Mouse (Mus musculus) layer of hippocampus, postnatal 36 days (tissue): ENCODE measurements around the gene Nwd1. TPM values are rescaled to one million over a fixed set of nuclear protein-coding genes. Genes with fewer than 3 reads are reported as not detected.

ENCODE experiments used
- DNase-seq, 2 experiments: peaks; one replicate each; pipeline ENCODE4 v3.0.0; 2022
- total RNA-seq, 2 experiments: library from RNA; stranded (reverse); gene quantifications; 2 replicates each; pipeline ENCODE4 v1.2.3; 2021

Nwd1 gene
- total RNA-seq, 2 experiments from 2014 or later, result 47.1 to 57.8 TPM

DNA sequence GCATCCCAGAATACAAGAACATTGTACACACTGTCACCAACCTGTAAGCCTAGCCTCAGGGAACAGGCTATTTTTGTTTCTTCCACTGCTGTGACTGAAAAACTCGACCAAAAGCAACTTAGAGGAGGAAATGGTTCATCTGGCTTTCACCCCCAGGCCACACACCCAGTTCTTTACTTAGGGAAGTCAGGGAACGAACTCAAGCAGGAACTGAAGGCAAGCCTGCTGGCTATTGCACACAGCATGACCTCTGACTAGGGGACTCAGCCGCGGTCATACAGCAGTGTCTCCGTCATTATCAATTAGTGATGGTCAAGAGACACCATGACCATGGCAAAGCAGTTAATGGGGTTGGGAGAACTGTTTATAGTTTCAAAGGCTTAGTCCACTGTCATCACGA is 66.1 kb downstream of the Nwd1 start:
- DNase-seq, result no peak

DNA sequence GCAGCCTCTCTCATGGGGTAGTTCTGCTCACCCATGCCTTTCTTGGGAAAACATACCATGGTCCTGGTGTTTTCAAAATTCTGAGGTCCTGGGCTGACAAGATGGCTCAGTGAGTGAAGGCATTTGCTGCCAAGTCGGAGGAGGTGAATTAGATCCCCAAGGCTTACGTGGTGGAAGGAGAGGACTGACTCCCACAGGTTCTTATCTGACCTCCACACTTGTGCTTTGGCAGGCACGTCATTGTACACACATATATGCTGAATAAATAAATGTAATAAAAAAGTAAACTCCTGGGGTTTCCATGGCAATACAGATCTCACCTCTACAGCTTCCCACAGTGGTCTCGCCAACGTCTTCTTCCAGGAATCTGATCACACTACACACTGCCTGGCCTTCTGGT is 70.1 kb downstream of the Nwd1 start:
- no peak for DNase-seq

DNA sequence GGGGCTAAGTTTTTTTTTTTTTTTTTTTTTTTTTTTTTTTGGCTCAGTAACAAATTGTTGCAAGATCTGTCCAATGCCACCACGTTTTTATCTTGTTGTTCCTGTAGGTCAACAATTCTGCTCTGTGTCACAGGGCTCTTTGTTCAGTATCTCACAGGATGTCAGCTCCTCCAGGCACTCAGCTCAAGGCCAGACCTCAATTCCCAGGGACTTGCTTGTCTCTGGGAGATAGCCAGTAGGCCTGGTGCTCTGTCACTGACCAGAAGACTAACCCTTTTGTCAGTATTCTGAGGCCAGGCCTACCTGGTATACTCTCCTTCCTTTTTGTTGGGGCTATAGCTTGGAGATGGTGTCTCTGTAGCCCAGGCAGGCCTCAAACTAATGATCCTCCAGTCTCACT is 74.0 kb downstream of the Nwd1 start:
- DNase-seq, result no peak

DNA sequence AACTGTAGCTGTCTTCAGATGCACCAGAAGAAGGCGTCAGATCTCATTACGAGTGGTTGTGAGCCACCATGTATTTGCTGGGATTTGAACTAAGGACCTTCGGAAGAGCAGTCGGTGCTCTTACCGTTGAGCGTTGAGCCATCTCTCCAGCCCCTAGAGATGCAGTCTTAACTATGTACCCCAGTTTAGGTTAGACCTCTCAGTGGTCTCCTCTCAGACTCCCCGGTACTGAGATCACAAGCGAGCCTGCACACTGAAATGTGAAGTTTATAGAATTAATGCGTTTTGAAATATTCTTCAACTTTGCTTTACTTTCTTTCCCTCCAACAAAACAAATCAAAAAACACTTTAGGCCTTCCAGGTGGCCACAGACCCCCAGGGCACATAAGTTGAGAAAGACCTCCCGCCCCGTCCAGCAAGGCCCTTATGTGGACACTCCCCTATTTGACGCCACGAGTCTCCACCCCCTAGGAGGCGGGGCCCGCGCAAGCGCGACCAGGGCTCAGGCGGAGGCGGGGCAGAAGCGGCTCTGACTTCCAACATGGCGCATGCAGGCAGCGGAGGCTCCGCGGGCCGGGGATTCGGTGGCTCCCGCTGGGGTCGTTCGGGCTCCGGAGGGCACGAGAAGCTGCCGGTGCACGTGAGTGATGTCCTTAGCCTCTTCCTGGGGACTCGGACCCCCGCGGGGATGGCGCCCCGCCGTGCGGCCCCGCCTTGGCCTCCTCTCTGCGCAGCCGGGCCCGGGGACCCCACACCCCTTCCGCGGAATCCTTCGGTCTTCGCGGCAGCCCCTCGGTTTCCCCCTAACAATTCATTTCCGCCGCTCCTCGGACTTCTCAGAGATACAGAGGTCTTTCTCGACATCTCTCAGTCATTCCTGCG is 76.5 kb downstream of the Nwd1 start, which contains the start of gene Sin3b:
Sin3b (plus strand) TSS at position 517 of the 882 bp plus-strand sequence.
- DNase-seq, result peak; percentile 93 to 94

DNA sequence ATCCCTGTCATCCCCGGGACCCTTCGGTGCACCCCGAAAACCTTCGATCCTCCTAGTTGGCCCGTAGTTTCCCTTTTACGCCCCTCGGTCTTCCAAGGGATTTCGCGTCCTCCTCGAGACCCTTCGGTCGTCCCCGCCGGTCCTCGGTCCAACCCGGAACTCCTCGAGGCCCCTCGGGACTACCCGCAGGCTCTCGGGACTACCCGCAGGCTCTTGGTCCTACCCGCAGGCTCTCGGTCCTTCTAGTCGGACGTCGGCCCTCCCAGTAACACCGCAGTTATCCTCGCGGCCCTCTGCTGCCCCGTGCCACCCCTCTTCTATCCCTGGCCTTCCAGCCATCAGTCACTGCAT is 77.1 kb downstream of the Nwd1 start:
- DNase-seq, result no peak

DNA sequence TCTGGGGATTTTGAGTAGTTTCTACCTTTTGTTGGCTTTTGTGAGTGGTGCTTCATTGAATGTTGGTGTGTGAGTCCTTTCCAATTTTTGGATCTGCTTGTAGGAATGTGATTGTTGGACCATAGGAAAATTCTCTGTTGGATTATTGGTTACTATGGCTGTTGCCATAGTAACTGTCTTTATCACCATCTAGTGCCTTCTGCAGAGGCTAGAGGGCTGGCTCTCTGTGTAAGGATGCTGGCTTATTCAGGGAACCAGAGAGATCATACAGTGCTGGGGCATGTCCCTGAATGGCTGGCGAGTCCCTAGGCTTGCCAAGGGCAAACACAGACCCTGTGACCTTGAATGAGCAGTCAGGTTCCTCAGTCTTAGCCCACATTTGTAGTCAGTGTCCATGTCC is 82.1 kb downstream of the Nwd1 start:
- DNase-seq, result peak in 1 of 2 experiments; percentile 9

DNA sequence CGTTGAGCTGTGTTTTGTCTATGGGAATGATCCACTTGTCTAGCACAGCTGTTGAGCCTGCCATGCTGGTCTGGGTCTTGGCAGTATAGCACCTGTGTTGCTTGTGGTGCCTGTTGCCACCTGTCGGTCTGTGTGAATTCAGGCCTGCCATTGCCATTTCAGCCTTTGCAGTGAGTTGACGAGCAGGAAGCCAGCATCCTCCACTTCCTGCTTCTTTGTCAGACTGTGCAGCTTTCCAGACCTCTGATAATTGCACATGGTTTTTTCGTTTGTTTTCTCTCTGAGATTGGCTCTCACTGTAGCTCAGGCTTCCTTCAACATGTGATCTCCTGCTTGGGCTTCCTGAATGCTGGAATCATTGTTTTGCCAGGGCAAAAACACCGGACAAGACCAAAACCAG is 88.5 kb downstream of the Nwd1 start:
- DNase-seq, result no peak

DNA sequence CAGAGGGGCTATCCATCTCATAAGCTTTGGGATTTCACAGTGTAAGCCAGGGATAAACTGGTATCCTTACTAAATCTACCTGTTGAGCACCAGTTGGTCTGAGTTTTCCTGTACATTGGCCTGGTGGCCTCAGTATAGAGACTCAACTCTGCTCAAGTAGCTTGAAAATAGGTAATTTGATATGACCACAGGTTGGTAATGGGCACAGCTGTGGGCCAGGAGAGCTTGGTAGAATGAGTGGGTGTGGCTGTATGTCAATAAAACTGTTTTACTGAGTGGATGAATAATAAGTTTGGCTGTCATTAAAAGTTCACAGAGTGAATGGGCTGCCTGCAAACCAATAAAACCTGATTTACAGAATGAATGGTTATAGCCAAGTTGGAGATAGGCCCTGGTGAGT is 90.4 kb downstream of the Nwd1 start:
- no peak for DNase-seq

DNA sequence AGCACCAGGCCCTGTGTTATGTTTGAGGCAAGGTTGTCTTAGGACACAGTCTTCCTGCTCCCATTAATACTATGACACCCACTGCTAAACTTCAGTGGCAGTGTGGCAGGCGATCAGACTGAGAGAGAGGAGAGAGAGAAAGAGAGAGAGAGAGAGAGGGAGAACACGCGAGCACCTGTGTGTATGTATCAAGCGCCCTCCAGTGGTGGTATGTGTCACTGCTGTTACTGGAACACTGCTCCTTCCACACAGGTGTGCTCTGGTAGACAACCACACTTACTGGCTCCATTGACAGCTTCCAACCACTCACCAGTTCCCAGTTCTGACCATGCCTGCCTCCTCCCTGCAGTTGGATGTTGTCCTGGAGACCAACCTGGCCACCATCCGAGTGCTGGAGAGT is 99.5 kb downstream of the Nwd1 start:
- DNase-seq, result peak in 1 of 2 experiments; percentile 39

DNA sequence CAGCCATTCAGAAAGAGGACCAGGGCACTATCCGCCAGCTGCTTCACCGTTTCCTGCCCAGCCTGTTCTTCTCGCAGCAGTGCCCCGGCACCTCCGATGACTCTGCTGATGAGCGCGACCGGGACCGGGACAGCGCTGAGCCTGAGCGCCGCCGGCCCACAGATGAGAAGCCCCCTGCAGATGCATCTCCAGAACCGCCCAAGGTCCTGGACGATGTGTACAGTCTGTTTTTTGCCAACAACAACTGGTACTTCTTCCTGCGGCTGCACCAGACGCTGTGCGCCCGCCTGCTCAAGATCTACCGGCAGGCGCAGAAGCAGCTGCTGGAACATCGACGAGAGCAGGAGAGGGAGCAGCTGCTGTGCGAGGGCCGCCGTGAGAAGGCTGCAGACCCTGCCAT is 103.3 kb downstream of the Nwd1 start:
- DNase-seq, result peak in 1 of 2 experiments; percentile 2

DNA sequence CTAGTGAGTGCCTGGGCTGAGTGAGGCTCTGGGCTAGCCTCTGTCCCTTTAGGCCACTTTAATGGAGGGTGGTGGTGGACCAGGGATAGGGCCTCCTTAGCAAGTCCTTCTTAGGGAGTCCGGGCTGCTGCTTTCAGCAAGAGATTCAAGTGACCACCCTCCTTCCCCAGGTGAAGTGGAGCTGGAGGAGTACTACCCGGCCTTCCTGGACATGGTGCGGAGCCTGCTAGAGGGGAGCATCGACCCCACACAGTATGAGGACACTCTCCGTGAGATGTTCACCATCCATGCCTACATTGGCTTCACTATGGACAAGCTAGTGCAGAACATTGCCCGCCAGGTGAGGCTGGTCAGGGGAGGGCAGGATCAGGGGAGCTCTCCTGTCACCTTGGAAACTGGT is 103.8 kb downstream of the Nwd1 start:
- peak in 1 of 2 experiments; percentile 3 for DNase-seq

DNA sequence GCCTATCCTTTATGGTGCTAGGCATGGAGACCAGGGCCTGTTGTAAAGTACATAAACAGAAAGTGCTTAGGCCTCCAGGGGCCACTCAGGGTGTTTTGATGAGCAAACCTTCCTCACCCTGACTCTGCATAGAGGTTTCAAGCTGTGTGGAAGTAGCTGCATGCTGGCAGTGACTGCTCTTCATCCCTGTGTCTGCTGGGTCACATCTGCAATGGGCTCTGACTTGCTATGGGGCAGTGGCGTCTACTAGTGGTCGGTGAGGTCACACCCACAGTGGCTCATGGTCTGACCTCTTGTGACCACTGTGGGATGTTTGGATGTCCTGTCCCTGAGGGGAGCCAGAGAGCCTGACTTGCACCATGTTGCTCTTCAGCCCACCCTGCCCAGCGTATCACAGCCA is 104.6 kb downstream of the Nwd1 start:
- DNase-seq, result peak in 1 of 2 experiments; percentile 1

DNA sequence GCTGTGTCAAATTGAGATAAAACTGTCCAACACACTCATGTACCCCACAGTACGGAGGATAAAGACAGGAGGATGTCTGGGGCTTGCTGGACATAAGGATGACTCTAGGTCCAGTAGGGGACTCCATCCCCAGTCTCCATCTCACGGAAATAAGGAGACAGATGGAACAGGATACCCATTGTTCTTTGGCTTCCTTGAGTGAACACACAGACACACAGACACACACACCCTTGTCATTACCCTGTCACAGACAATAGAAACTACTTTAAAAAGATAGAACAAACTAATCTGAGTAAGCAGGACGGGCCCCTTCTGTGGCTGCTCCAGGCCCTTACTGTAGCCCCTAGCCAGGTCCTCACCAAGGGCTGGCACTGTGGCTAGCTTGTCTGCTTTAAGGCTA is 105.8 kb downstream of the Nwd1 start:
- DNase-seq, result no peak

DNA sequence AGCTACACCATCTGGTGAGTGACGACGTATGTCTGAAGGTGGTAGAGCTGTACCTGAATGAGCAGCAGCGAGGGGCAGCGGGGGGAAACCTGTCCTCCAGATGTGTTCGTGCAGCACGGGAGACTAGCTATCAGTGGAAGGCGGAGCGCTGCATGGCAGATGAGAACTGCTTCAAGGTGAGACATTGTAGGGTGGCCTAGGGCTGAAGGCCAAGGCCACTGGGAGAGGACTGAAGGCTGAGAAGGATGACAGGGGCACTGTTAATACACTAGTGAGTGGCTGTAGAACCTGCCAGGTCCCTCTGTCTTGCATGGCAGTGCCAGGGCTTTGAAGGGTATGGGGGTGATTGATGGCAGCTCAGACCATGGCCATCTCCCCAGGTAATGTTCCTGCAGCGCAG is 106.7 kb downstream of the Nwd1 start:
- peak in 1 of 2 experiments; percentile 0 for DNase-seq

DNA sequence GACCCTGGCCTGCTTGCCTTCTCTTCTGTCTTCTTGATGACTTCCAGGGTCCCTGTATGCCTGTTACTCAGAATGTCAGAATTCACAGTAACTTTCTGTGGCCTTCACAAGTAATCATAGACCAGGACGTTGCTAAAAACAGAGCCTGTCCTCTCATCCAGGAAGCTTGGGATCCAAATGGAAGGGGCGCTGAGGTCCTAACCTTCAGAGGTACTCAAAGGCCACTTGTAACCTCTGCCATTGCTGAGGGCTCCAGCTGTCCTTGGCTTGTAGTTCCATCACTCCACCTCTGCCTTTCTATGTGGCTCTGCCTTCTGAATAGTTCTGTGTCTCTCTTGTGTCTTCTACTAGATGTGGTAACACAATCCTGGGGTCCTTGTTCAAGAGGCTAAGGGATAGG is 107.3 kb downstream of the Nwd1 start:
- peak in 1 of 2 experiments; percentile 0 for DNase-seq

DNA sequence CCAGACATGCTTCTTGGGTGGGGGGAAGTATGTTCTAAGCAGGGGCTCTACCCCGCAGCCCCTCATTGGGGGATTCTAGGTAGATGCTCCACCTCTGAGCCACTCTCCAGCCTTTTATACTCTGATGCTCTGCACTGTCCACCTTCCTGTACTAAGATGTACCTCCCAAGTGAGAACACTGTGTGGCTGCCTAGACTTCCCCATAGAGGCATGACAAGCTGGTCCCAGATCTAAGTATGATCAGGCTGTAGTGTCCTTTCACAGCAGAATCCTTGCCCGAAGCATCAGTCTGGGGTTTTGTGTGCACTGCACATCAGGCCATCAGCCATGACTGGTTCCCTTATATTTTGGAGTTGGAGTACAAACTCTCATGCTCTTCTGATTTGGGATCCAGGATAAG is 109.5 kb downstream of the Nwd1 start:
- no peak for DNase-seq

DNA sequence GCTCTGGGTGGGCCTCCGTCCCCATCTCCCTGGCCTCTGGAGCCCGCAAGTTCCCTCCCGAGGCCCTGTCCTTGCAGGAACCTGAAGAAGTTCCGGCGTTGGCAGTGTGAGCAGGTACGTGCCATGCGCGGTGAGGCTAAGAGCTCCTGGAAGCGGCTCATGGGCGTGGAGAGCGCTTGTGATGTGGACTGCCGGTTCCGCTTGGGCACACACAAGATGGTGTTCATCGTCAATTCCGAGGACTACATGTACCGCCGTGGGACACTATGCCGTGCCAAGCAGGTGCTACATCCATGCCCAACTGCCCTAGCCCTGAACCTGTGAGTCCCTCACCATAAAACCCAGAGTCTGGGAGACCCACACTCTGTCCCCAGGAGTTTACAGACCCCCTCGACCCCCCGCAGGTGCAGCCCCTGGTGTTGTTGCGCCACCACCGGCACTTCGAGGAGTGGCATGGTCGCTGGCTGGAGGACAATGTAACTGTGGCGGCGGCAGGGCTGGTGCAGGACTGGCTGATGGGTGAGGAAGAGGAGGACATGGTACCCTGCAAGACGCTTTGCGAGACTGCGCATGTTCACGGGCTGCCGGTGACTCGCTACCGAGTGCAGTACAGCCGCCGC is 110.4 kb downstream of the Nwd1 start:
- no peak for DNase-seq

DNA sequence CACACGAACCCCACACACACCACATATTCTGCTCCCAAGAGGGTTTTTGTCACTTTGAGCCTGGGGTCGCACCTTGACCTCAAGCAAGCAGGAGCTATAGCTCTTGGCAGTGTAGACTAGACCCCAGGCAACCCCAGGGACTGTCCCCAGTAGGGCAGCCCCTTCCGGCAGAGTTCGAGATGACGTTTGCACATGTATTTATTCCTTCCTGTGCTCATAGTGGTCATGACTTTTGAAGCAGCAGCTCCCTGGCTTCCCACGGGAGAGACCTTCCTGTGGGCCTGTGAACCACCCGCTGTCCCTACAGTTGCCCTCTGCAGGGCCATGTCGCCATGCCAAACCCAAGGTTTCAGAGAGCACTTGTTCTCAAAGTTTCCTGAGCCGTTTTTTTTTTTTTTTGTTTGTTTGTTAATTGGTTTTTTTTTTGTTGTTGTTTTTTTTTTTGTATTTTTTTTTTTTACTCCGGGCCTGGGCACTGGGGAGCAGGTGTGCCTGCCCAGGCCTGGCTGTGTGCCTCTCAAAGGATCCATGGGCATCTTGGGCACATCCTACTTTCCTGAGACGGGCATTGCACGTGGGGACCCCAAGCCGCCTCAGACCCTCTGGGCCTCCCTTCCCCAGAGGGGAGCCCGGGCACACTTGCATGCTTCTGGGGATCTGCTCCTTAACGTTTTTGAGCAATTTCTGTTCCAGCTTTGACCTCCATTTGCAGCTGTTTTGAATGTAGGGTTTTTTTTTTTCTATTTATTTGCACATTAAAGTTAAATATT is 111.1 kb downstream of the Nwd1 start:
- DNase-seq, result no peak

DNA sequence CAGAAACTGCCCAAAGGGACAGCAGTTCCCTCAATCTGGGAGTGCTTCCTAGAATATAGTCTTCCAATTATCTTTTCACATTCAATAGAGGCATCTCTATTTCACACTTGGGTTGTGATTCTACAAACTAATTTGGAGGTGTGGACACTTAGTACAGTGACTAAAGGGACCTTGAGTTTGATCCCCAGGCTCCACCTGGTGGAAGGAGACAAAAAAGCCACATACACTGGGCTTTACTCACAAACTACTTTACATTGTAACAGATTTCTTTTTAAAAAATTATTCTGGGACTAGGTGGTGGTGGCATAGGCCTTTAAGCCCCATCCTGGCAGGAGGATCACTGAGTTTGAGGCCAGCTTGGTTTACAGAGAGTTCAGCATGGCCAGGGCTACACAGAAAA is 111.8 kb downstream of the Nwd1 start:
- DNase-seq, result no peak

DNA sequence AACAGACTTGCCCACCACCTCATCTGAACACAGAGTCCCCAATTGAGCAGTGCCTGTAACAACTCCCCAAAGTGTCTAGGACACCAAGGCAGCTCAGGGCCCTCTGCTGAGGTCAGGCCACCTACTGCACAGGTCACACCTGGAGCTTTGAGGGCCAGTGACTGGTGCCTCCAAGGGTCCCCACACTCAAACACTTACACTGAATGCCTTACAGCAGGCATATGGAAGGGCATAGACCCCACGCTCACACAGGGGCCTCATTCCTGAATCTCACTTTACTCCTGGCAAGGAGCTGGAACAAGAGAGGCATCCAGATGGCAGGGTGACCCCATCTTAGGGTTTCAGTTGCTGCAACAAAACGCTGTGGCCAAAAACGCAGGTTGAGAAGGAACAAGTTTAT is 113.7 kb downstream of the Nwd1 start:
- DNase-seq, result no peak

DNA sequence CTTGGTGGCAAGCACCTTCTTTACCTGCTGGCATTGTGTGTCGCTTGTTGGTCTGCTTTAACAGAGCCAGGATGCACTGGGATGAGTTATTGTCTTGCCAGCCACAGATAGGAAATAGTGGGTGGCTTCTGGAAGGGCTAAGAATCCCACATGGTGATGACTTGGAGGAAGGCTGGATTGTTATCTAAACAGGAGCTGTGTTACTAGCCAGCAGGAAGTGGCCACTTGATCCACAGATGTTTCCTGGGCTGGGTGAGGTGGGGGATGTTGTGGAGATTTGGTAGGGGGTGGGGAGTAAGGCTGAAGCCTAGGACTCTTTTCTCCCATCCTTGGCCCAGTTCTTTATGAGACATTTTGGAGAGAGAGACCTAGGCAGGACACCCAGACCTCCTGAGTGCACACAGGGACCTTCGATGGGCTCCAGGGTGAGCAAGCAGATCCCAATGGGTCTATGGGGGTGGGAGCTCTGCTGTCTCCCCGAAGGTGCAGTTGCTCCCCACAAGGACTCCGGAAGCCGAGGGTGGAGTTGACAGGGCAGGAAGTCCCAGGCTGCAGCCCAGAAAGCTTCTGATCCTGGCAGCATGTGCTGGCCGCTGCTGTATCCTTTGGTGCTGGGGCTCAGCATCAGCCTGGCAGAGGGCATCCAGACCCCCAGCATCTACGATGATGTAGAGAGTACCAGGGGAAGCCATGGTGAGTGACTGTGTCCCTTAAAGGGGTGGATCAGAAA is 115.0 kb downstream of the Nwd1 start, which contains the start of gene F2rl3:
F2rl3 (plus strand) TSS at position 559 of the 730 bp plus-strand sequence.
- no peak for DNase-seq

DNA sequence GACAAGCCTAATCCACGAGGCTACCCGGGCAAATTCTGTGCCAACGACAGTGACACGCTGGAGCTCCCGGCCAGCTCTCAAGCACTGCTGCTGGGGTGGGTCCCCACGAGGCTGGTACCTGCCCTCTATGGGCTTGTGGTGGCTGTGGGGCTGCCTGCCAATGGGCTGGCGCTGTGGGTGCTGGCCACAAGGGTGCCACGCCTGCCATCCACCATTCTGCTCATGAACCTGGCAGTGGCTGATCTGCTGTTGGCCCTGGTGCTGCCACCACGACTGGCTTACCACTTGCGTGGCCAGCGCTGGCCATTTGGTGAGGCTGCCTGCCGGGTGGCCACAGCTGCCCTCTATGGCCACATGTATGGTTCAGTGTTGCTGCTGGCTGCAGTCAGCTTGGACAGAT is 115.8 kb downstream of the Nwd1 start:
- DNase-seq, result no peak

DNA sequence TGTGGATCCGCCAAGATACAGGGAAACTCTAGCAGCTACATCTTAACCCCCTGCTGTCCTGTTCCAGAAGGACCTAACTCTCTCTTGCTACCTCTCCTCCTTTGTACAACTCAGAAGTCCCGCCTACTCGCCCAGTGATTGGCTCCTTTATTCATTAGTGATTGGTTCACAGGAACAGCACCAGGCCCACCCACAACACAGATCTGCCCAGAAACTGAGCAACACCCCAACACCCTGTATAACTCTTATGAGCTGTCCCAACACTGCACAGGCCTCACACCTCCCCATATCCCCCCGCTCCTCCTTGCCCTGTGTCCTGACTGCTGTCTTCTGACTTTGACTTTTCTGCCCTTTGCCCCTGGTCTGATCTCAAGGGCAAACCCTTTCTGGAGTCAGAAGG is 119.2 kb downstream of the Nwd1 start:
- DNase-seq, result no peak
